In genomic region chr12:85175087-85175675, GRCm38 (mm10) we compare ENCODE assay signal across 8 mouse cellular contexts. TPM values are rescaled to one million over a fixed set of nuclear protein-coding genes. Genes with fewer than 3 reads are reported as not detected.
DNase-seq lines count a peak whose midpoint lies in the region; ATAC-seq and TF ChIP-seq lines count a peak whose summit lies in the region.
"Had no signal": no experiment of that assay in that cellular context is flagged by ENCODE, and none has a peak within 500 bp of the region (broad histone marks: within the 10 kb centered on the region; RNA-seq: fewer than 3 reads in every experiment).

No protein-coding gene starts in this region.

- peak; percentile 32; the same call in 1 of the 2 replicates for ATAC-seq in lung, postnatal 0 days
- 0 out of 2 replicates have a peak, but pooled peaks have one; percentile 20 for ATAC-seq in heart, embryonic 16.5 days (replicated peaks; ENCODE audit: extremely low read depth, insufficient read depth, low FRiP score)
- no peak for ATAC-seq in limb, embryonic 15.5 days (ENCODE audit: insufficient number of reproducible peaks, low FRiP score, low TSS enrichment, low read depth)

- H3K4me1 ChIP-seq in lung, postnatal 0 days (ENCODE audit: insufficient read depth, low read depth, low read length): peaks cover 20% of the 10 kb centered on the region; the same call in 1 of the 2 replicates
- peaks cover 40% of the 10 kb centered on the region for H3K4me1 ChIP-seq in heart, embryonic 16.5 days (ENCODE audit: control insufficient read depth, insufficient read depth, low read length)
- H3K4me1 ChIP-seq in limb, embryonic 15.5 days: peaks cover 49% of the 10 kb centered on the region

- no peaks in the 10 kb centered on the region for H3K9me3 ChIP-seq in lung, postnatal 0 days (ENCODE audit: low read length)
- no peaks in the 10 kb centered on the region for H3K9me3 ChIP-seq in heart, embryonic 16.5 days (replicated peaks; ENCODE audit: control insufficient read depth, low read length)
- no peaks in the 10 kb centered on the region for H3K9me3 ChIP-seq in limb, embryonic 15.5 days

- no peak for TF ChIP-seq EP300 in lung, postnatal 0 days (IDR thresholded peaks at IDR 0.05)

- WGBS in lung, postnatal 0 days: 33% methylated on average over 16 of the region's 16 CpGs
- WGBS in heart, embryonic 16.5 days: 38% methylated on average over 16 of the region's 16 CpGs
- WGBS in limb, embryonic 15.5 days: 34% methylated on average over 16 of the region's 16 CpGs

- peak; percentile 22 for DNase-seq in lung, postnatal 0 days (ENCODE audit: low spot score)
- no peak for DNase-seq in lung, postnatal 25 days (ENCODE audit: low spot score)
- no peak for DNase-seq in frontal cortex, postnatal 10 days (ENCODE audit: low spot score in 2 of 2)
- no peak for DNase-seq in urinary bladder, postnatal 10 days (ENCODE audit: low spot score)
- no peak for DNase-seq in right cerebral cortex, postnatal 36 days (ENCODE audit: low spot score in 2 of 2)
- DNase-seq: thymus, postnatal 14 days had no signal

- no peaks in the 10 kb centered on the region for H3K27me3 ChIP-seq in lung, postnatal 0 days (replicated peaks; ENCODE audit: insufficient read depth, low read length)
- H3K27me3 ChIP-seq in heart, embryonic 16.5 days (ENCODE audit: control insufficient read depth, insufficient read depth, low read length): 0 out of 2 replicates have a peak, but pooled peaks cover 3% of the 10 kb centered on the region
- peaks cover 12% of the 10 kb centered on the region; the same call in 1 of the 2 replicates for H3K27me3 ChIP-seq in limb, embryonic 15.5 days

- no peak overlapping the region for H3K9ac ChIP-seq in lung, postnatal 0 days (replicated peaks; ENCODE audit: low read depth)
- H3K9ac ChIP-seq in heart, embryonic 16.5 days (ENCODE audit: low read length): peak overlapping the region; percentile 53
- 0 out of 2 replicates have a peak overlapping the region, but pooled peaks have one; percentile 20 for H3K9ac ChIP-seq in limb, embryonic 15.5 days

- H3K4me2 ChIP-seq in lung, postnatal 0 days (replicated peaks; ENCODE audit: low read depth, low read length): peak overlapping the region; percentile 58; the same call in 1 of the 2 replicates
- peak overlapping the region; percentile 71 for H3K4me2 ChIP-seq in heart, embryonic 16.5 days (ENCODE audit: low read depth, low read length)
- peak overlapping the region; percentile 83 for H3K4me2 ChIP-seq in limb, embryonic 15.5 days

- H3K27ac ChIP-seq in lung, postnatal 0 days (ENCODE audit: low read length): no peak overlapping the region
- H3K27ac ChIP-seq in heart, embryonic 16.5 days (ENCODE audit: low read length): peak overlapping the region; percentile 11
- H3K27ac ChIP-seq in limb, embryonic 15.5 days: peak overlapping the region; percentile 28

- H3K4me3 ChIP-seq in lung, postnatal 0 days (ENCODE audit: low read depth, low read length): no peak overlapping the region
- peak overlapping the region; percentile 53 for H3K4me3 ChIP-seq in heart, embryonic 16.5 days (ENCODE audit: low read length)
- peak overlapping the region; percentile 43 for H3K4me3 ChIP-seq in limb, embryonic 15.5 days

- TF ChIP-seq CTCF in lung, postnatal 0 days (IDR thresholded peaks at IDR 0.05): no peak

- no peaks in the 10 kb centered on the region for H3K36me3 ChIP-seq in lung, postnatal 0 days (ENCODE audit: insufficient read depth, low read length)
- H3K36me3 ChIP-seq in heart, embryonic 16.5 days (ENCODE audit: control insufficient read depth, insufficient read depth): no peaks in the 10 kb centered on the region
- H3K36me3 ChIP-seq in limb, embryonic 15.5 days: no peaks in the 10 kb centered on the region

RNA-seq across cellular contexts. Expression of gene Pgf, which starts 2.4 kb away (rescaled TPM):
- 12.7 and 19.0 TPM in 2 replicates for polyA plus RNA-seq in lung, postnatal 0 days (2015; fragmentation: Nextera tagmentation; extraction: Ambion mirVana)
- polyA plus RNA-seq in heart, embryonic 16.5 days (2015; fragmentation: Nextera tagmentation; extraction: Ambion mirVana): 8.2 and 9.2 TPM in 2 replicates
- 15.5 and 18.4 TPM in 2 replicates for polyA plus RNA-seq in limb, embryonic 15.5 days (2015; fragmentation: Nextera tagmentation; extraction: Ambion mirVana)

RNA-seq across cellular contexts. Expression of gene Rps6kl1, which starts 24.1 kb away (rescaled TPM):
- polyA plus RNA-seq in lung, postnatal 0 days (2015; fragmentation: Nextera tagmentation; extraction: Ambion mirVana): 0.82 and 0.83 TPM in 2 replicates
- polyA plus RNA-seq in heart, embryonic 16.5 days (2015; fragmentation: Nextera tagmentation; extraction: Ambion mirVana): 1.6 and 2.5 TPM in 2 replicates
- polyA plus RNA-seq in limb, embryonic 15.5 days (2015; fragmentation: Nextera tagmentation; extraction: Ambion mirVana): 0.53 and 0.88 TPM in 2 replicates

RNA-seq across cellular contexts. Expression of gene Eif2b2, which starts 44.1 kb away (rescaled TPM):
- polyA plus RNA-seq in lung, postnatal 0 days (2015; fragmentation: Nextera tagmentation; extraction: Ambion mirVana): 58.7 and 64.9 TPM in 2 replicates
- polyA plus RNA-seq in heart, embryonic 16.5 days (2015; fragmentation: Nextera tagmentation; extraction: Ambion mirVana): 57.6 and 68.6 TPM in 2 replicates
- 79.4 and 83.8 TPM in 2 replicates for polyA plus RNA-seq in limb, embryonic 15.5 days (2015; fragmentation: Nextera tagmentation; extraction: Ambion mirVana)
